Mouse (Mus musculus): ENCODE measurements around the gene Dlat. TPM values are rescaled to one million over a fixed set of nuclear protein-coding genes. Genes with fewer than 3 reads are reported as not detected.
A peak's percentile ranks its signal among the peaks of the same experiment; 100 is the strongest.
"Not testable (repeated sequence)": the region's sequence is repeated elsewhere in the genome, so short reads cannot be mapped to it uniquely, and the experiment has no call there.

Gene Dlat
- polyA plus RNA-seq, 1 experiment from 2014 or later: 65.1 TPM

DNA sequence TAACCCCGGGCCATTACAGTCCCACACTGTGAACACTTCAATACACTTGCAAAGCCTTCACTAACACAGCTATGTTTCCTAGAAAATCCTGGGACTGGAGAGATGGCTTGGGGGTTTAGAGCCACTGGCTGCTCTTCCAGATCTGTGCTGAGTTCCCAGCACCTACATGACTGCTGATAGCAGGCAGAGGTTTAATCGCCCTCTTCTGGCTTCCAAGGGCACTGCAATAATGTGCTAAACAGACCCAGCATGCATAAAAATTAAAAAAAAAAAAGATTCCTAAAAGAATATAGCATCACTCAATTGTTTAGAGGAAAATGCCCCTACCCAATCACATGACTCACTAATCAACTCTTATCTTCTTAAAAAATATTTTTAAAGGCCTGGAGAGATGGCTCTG lies 26.5 kb downstream of the Dlat start:
- no peaks in the 10 kb centered on the region for H3K27me3 ChIP-seq (ENCODE audit: control insufficient read depth, insufficient read depth, low read length)
- H3K27ac ChIP-seq (ENCODE audit: low read depth, low read length): no peak overlapping the region
- WGBS: 64% methylated on average over 2 of the region's 2 CpGs
- H3K9me3 ChIP-seq (ENCODE audit: control insufficient read depth, low read length): no peaks in the 10 kb centered on the region
- no peak overlapping the region for H3K4me2 ChIP-seq (ENCODE audit: low read depth, low read length)
- ATAC-seq (ENCODE audit: low read depth): no peak
- no peak overlapping the region for H3K9ac ChIP-seq (replicated peaks; ENCODE audit: low read depth, low read length)
- H3K4me1 ChIP-seq (ENCODE audit: control insufficient read depth, insufficient read depth, low read length): no peaks in the 10 kb centered on the region
- no peak overlapping the region for H3K4me3 ChIP-seq (ENCODE audit: low read depth, low read length)
- H3K36me3 ChIP-seq (ENCODE audit: control insufficient read depth, insufficient read depth, low read length): peaks cover 20% of the 10 kb centered on the region

- Histone ChIP-seq H3K9ac (replicated peaks; ENCODE audit: low read depth, low read length) (no peak overlapping the region), H3K27me3 (ENCODE audit: control insufficient read depth, insufficient read depth, low read length) (no peaks in the 10 kb centered on the region), H3K36me3 (ENCODE audit: control insufficient read depth, insufficient read depth, low read length) (peaks cover 20% of the 10 kb centered on the region), H3K27ac (ENCODE audit: low read depth, low read length) (no peak overlapping the region), H3K4me1 (ENCODE audit: control insufficient read depth, insufficient read depth, low read length) (no peaks in the 10 kb centered on the region), H3K9me3 (ENCODE audit: control insufficient read depth, low read length) (no peaks in the 10 kb centered on the region), H3K4me2 (ENCODE audit: low read depth, low read length) (no peak overlapping the region), H3K4me3 (ENCODE audit: low read depth, low read length) (no peak overlapping the region)
- ATAC-seq (ENCODE audit: low read depth): no peak
- WGBS: 89% methylated on average over 6 of the region's 6 CpGs
Measured at GRCm38 (mm10) chr9:50632016-50632688, 27.4 kb downstream of the Dlat start.

- not testable (repeated sequence) for H3K9ac ChIP-seq (replicated peaks; ENCODE audit: low read depth, low read length); H3K4me2 ChIP-seq (ENCODE audit: low read depth, low read length); H3K27ac ChIP-seq (ENCODE audit: low read depth, low read length); H3K4me1 ChIP-seq (ENCODE audit: control insufficient read depth, insufficient read depth, low read length); ATAC-seq (ENCODE audit: low read depth); H3K4me3 ChIP-seq (ENCODE audit: low read depth, low read length); H3K9me3 ChIP-seq (ENCODE audit: control insufficient read depth, low read length); H3K27me3 ChIP-seq (ENCODE audit: control insufficient read depth, insufficient read depth, low read length)
- 0 out of 2 replicates have a peak, but pooled peaks cover 13% of the 10 kb centered on the region for H3K36me3 ChIP-seq (ENCODE audit: control insufficient read depth, insufficient read depth, low read length)
- 91% methylated on average over 6 of the region's 8 CpGs for WGBS
Measured at GRCm38 (mm10) chr9:50630903-50631302, 28.7 kb downstream of the Dlat start.

- no peak overlapping the region for H3K9ac ChIP-seq (replicated peaks; ENCODE audit: low read depth, low read length)
- peak overlapping the region; percentile 99; the same call in 1 of the 2 replicates for H3K4me3 ChIP-seq (ENCODE audit: low read depth, low read length)
- ATAC-seq (ENCODE audit: low read depth): no peak
- WGBS: 62% methylated on average over 9 of the region's 9 CpGs
- H3K36me3 ChIP-seq (ENCODE audit: control insufficient read depth, insufficient read depth, low read length): peaks cover 14% of the 10 kb centered on the region; the same call in 1 of the 2 replicates
- peaks cover 9% of the 10 kb centered on the region for H3K4me1 ChIP-seq (ENCODE audit: control insufficient read depth, insufficient read depth, low read length)
- H3K27ac ChIP-seq (ENCODE audit: low read depth, low read length): no peak overlapping the region
- H3K9me3 ChIP-seq (ENCODE audit: control insufficient read depth, low read length): no peaks in the 10 kb centered on the region
- H3K27me3 ChIP-seq (ENCODE audit: control insufficient read depth, insufficient read depth, low read length): no peaks in the 10 kb centered on the region
- peak overlapping the region; percentile 83 for H3K4me2 ChIP-seq (ENCODE audit: low read depth, low read length)
Measured at GRCm38 (mm10) chr9:50617794-50618330, 41.7 kb downstream of the Dlat start.

- peak; percentile 95 for ATAC-seq (ENCODE audit: low read depth)
- Histone ChIP-seq H3K9me3 (ENCODE audit: control insufficient read depth, low read length) (no peaks in the 10 kb centered on the region), H3K4me2 (ENCODE audit: low read depth, low read length) (peak within 1 kb of the TSS; percentile 83), H3K4me3 (ENCODE audit: low read depth, low read length) (peak within 1 kb of the TSS; percentile 99), H3K27ac (ENCODE audit: low read depth, low read length) (peak within 1 kb of the TSS; percentile 79), H3K4me1 (ENCODE audit: control insufficient read depth, insufficient read depth, low read length) (peaks cover 9% of the 10 kb centered on the region), H3K27me3 (ENCODE audit: control insufficient read depth, insufficient read depth, low read length) (no peaks in the 10 kb centered on the region), H3K36me3 (ENCODE audit: control insufficient read depth, insufficient read depth, low read length) (peaks cover 18% of the 10 kb centered on the region; the same call in 1 of the 2 replicates), H3K9ac (replicated peaks; ENCODE audit: low read depth, low read length) (peak within 1 kb of the TSS; percentile 87)
- WGBS: under 1% methylated on average over 78 of the region's 81 CpGs
Measured at GRCm38 (mm10) chr9:50616766-50617603, 42.6 kb downstream of the Dlat start, which contains the start of the genes Pih1d2 and Nkapd1. Pih1d2 (plus strand) TSS chr9:50617321. Nkapd1 (minus strand) TSS chr9:50617464.

DNA sequence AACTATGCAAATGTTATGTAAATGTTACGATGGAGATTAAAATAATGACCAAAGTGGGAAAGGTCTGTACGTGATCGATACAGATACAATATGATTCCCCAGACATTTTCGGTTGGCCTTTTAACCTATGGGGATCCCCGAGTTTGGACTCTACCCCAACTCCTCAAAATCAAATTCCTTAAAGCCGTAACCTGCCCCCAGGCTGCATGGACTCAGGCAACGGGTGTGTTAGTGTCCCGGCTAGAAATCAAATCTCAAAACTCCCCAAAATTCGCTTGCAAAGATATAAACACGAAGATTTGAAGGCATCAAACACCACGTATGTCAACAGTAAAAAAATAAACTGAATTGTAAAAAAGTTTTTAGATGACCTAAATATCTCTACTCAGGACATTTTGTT lies 43.4 kb downstream of the Dlat start:
- Histone ChIP-seq H3K9me3 (ENCODE audit: control insufficient read depth, low read length) (no peaks in the 10 kb centered on the region), H3K4me3 (ENCODE audit: low read depth, low read length) (peak overlapping the region; percentile 99), H3K4me2 (ENCODE audit: low read depth, low read length) (peak overlapping the region; percentile 83), H3K36me3 (ENCODE audit: control insufficient read depth, insufficient read depth, low read length) (peaks cover 22% of the 10 kb centered on the region; the same call in 1 of the 2 replicates), H3K4me1 (ENCODE audit: control insufficient read depth, insufficient read depth, low read length) (peaks cover 9% of the 10 kb centered on the region), H3K9ac (replicated peaks; ENCODE audit: low read depth, low read length) (peak overlapping the region; percentile 87), H3K27me3 (ENCODE audit: control insufficient read depth, insufficient read depth, low read length) (no peaks in the 10 kb centered on the region), H3K27ac (ENCODE audit: low read depth, low read length) (no peak overlapping the region)
- no peak for ATAC-seq (ENCODE audit: low read depth)
- 43% methylated on average over 11 of the region's 11 CpGs for WGBS

DNA sequence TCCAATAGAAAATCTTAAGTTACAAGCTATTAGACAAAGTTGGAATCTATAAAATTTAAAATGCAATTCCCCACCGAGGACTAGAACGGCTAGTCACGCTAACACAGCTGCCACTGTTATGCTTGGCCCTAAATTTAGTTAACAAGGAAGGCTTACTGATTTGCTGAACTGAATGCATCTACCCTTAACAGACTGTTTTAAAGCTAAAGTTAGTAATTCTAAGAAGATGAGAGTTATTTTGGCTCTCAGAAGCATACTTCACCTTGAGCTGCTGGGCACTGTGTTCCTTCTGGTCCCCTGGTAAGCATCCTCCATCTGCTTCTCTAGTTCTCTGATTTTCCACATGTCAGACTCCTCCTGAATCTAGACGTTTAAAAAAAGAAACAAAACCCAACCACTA lies 47.5 kb downstream of the Dlat start:
- Histone ChIP-seq H3K9ac (replicated peaks; ENCODE audit: low read depth, low read length) (no peak overlapping the region), H3K4me1 (ENCODE audit: control insufficient read depth, insufficient read depth, low read length) (peaks cover 9% of the 10 kb centered on the region), H3K36me3 (ENCODE audit: control insufficient read depth, insufficient read depth, low read length) (peaks cover 33% of the 10 kb centered on the region), H3K4me2 (ENCODE audit: low read depth, low read length) (no peak overlapping the region), H3K27ac (ENCODE audit: low read depth, low read length) (no peak overlapping the region), H3K9me3 (ENCODE audit: control insufficient read depth, low read length) (no peaks in the 10 kb centered on the region), H3K4me3 (ENCODE audit: low read depth, low read length) (no peak overlapping the region), H3K27me3 (ENCODE audit: control insufficient read depth, insufficient read depth, low read length) (no peaks in the 10 kb centered on the region)
- no peak for ATAC-seq (ENCODE audit: low read depth)
- WGBS: 91% methylated on average over 4 of the region's 4 CpGs

DNA sequence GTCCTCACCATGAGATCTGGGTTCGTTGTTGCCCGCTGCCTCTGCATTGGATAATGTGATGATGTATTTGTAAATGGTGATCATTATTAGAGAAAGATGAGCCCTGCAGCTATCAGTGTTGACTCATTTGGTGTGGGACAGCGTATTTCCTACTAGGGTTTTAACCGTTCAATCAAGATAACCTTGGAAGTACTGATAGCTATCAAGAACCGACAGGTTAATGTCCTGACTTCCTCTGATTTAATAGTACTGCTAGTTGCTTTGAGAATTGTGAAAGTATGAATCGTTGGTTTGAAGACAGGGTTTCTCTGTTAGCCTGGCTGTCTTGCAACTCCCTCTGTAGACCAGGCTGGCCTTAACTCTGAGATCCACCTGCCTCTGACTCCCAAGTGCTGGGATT lies 55.2 kb downstream of the Dlat start:
- H3K27ac ChIP-seq (ENCODE audit: low read depth, low read length): peak overlapping the region; percentile 75
- peak overlapping the region; percentile 64 for H3K9ac ChIP-seq (replicated peaks; ENCODE audit: low read depth, low read length)
- H3K4me3 ChIP-seq (ENCODE audit: low read depth, low read length): peak overlapping the region; percentile 86
- ATAC-seq (ENCODE audit: low read depth): no peak
- H3K4me1 ChIP-seq (ENCODE audit: control insufficient read depth, insufficient read depth, low read length): peaks cover 18% of the 10 kb centered on the region
- H3K36me3 ChIP-seq (ENCODE audit: control insufficient read depth, insufficient read depth, low read length): peaks cover 20% of the 10 kb centered on the region
- H3K27me3 ChIP-seq (ENCODE audit: control insufficient read depth, insufficient read depth, low read length): no peaks in the 10 kb centered on the region
- H3K9me3 ChIP-seq (ENCODE audit: control insufficient read depth, low read length): no peaks in the 10 kb centered on the region
- peak overlapping the region; percentile 69 for H3K4me2 ChIP-seq (ENCODE audit: low read depth, low read length)
- WGBS: 3% methylated on average over 6 of the region's 6 CpGs

DNA sequence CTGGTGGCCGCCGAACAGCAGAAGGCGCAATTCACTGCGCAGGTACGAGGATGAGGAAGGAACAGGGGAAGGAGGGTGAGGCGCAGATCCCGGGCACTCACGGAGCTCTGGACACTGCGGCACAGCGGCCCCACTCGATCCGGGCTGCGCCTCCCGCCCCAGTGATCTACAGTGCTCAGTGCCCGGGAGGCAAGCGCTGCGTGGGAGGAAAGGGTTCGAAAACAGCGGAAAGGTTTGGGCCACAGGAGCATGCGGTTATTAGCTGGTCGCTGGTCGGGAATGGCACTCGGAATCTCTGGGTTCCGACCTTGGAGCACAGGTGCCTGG lies 55.6 kb downstream of the Dlat start:
- H3K4me3 ChIP-seq (ENCODE audit: low read depth, low read length): peak overlapping the region; percentile 86
- H3K4me1 ChIP-seq (ENCODE audit: control insufficient read depth, insufficient read depth, low read length): peaks cover 18% of the 10 kb centered on the region
- peak overlapping the region; percentile 75 for H3K27ac ChIP-seq (ENCODE audit: low read depth, low read length)
- ATAC-seq (ENCODE audit: low read depth): peak; percentile 90
- peaks cover 24% of the 10 kb centered on the region for H3K36me3 ChIP-seq (ENCODE audit: control insufficient read depth, insufficient read depth, low read length)
- 0% methylated on average over 24 of the region's 24 CpGs for WGBS
- no peaks in the 10 kb centered on the region for H3K27me3 ChIP-seq (ENCODE audit: control insufficient read depth, insufficient read depth, low read length)
- H3K9me3 ChIP-seq (ENCODE audit: control insufficient read depth, low read length): no peaks in the 10 kb centered on the region
- H3K4me2 ChIP-seq (ENCODE audit: low read depth, low read length): peak overlapping the region; percentile 69
- H3K9ac ChIP-seq (replicated peaks; ENCODE audit: low read depth, low read length): peak overlapping the region; percentile 64
